Mouse (Mus musculus) C2C12 (cell line): Measurements from ENCODE around the gene Clstn2. TPM values are rescaled to one million over a fixed set of nuclear protein-coding genes. Genes with fewer than 3 reads are reported as not detected.

Experiments used
- H3K27me3 ChIP-seq: one replicate; pipeline ENCODE4 v1.6.1; 2011; ENCODE audit not compliant: control insufficient read depth, insufficient read depth, insufficient read length
- H3K36me3 ChIP-seq: one replicate; pipeline ENCODE4 v1.6.1; 2011; ENCODE audit not compliant: control insufficient read depth, insufficient read depth
- H3K4me3 ChIP-seq: one replicate; pipeline ENCODE4 v1.5.1; 2011; ENCODE audit warnings: mild to moderate bottlenecking, control low read depth; ENCODE audit not compliant: poor library complexity, insufficient read depth, severe bottlenecking
- H3K79me2 ChIP-seq: one replicate; pipeline ENCODE4 v1.6.1; 2011; ENCODE audit not compliant: control insufficient read depth, insufficient read depth
- H3K79me3 ChIP-seq: one replicate; pipeline ENCODE4 v1.6.1; 2011; ENCODE audit warnings: low read depth, control low read depth
- H3ac ChIP-seq: one replicate; pipeline ENCODE3; 2011; ENCODE audit warnings: low read depth; ENCODE audit not compliant: control insufficient read depth, insufficient read length
- CEBPB ChIP-seq: IDR thresholded peaks from one replicate; pipeline ENCODE4 v1.6.1; 2011; ENCODE audit warnings: low read depth, mild to moderate bottlenecking, control low read depth, moderate library complexity
- CTCF ChIP-seq: IDR thresholded peaks from one replicate; pipeline ENCODE4 v1.5.1; 2011; ENCODE audit not compliant: control insufficient read depth, insufficient read depth, insufficient read length
- FOSL1 ChIP-seq: IDR thresholded peaks from one replicate; pipeline ENCODE4 v1.8.0; 2011; ENCODE audit warnings: mild to moderate bottlenecking, low read length; ENCODE audit not compliant: poor library complexity, insufficient read depth, severe bottlenecking
- MAX ChIP-seq: IDR thresholded peaks from one replicate; pipeline ENCODE4 v1.6.1; 2011; ENCODE audit warnings: mild to moderate bottlenecking, control low read depth
- MYOD1 ChIP-seq: IDR thresholded peaks from one replicate; pipeline ENCODE4 v1.6.1; 2011; ENCODE audit warnings: low read depth; ENCODE audit not compliant: control insufficient read depth, insufficient read length
- MYOG ChIP-seq: IDR thresholded peaks from one replicate; pipeline ENCODE4 v1.6.1; 2011; ENCODE audit not compliant: control insufficient read depth, insufficient read length; ENCODE audit errors: extremely low read depth
- USF1 ChIP-seq: IDR thresholded peaks from one replicate; pipeline ENCODE4 v1.6.1; 2011; ENCODE audit warnings: low read depth, mild to moderate bottlenecking, control low read depth, moderate library complexity
- polyA plus RNA-seq: library from polyadenylated mRNA; unstranded; fragments of >200 nt; fragmentation: generic; extraction: Trizol; gene quantifications from one replicate; pipeline ENCODE4 v1.2.1, GENCODE M21; 2012; ENCODE audit warnings: missing spikeins

Gene Clstn2
- polyA plus RNA-seq, 1 experiment, result 0.01 TPM

GRCm38 (mm10) chr9:97679878-97680277, 353.1 kb downstream of the Clstn2 start:
- Histone ChIP-seq H3K79me3 (no peaks in the 10 kb centered on the region), H3K4me3 (no peak overlapping the region), H3K27me3 (no peaks in the 10 kb centered on the region), H3ac (no peak overlapping the region), H3K79me2 (no peaks in the 10 kb centered on the region), H3K36me3 (no peaks in the 10 kb centered on the region)
- TF ChIP-seq CEBPB (no peak), MYOD1 (no peak), FOSL1 (no peak), USF1 (no peak)

DNA sequence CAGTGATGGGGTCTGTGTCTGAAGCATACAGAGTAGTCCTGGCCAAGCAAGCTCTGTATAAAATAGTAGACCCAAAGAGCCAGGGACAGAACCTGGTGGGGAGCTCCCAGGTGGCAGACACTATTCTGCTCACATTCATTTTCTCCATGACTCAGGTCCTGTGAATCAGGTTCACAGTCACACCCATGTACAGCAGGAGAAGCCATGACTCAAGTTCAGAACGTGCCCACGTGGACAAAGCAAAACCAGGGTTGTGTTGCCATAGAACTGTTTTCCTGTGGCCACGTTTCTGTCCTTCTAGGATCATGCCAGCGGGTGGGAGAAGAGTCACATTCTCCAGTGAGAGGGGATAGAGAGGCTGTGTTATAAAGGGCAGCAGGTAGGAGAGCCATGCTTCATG, 353.9 kb downstream of the Clstn2 start:
- Histone ChIP-seq H3K36me3 (no peaks in the 10 kb centered on the region), H3ac (no peak overlapping the region), H3K79me2 (no peaks in the 10 kb centered on the region), H3K27me3 (no peaks in the 10 kb centered on the region), H3K79me3 (no peaks in the 10 kb centered on the region), H3K4me3 (no peak overlapping the region)
- no peak for TF ChIP-seq USF1
- TF ChIP-seq CEBPB, result no peak
- no peak for TF ChIP-seq MYOD1
- TF ChIP-seq MYOG, result no peak
- no peak for TF ChIP-seq FOSL1
- no peak for TF ChIP-seq CTCF
- no peak for TF ChIP-seq MAX

DNA sequence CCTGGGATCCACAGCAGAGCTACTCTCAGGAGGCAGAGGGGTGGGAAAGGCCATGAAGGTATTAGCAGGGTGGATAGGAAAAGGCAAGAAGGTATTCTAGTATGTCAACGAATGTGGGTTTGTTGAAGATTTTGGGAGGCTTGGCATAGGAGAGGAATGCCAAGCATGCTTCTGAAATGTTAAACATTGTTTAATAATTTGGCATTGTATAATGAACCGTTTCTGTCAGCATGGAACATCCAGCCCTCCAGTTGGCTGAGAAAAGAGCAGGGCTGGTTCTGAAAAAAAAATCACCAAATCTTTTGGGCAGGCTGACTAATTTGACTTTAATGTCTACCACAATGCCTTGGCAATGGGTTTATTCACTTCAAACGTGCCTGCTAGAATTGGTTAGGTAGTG, 355.9 kb downstream of the Clstn2 start:
- Histone ChIP-seq H3K4me3 (no peak overlapping the region), H3K79me2 (no peaks in the 10 kb centered on the region), H3K79me3 (no peaks in the 10 kb centered on the region), H3ac (no peak overlapping the region), H3K27me3 (no peaks in the 10 kb centered on the region), H3K36me3 (no peaks in the 10 kb centered on the region)
- no peak for TF ChIP-seq CTCF
- TF ChIP-seq CEBPB, result no peak
- no peak for TF ChIP-seq MYOG
- TF ChIP-seq MAX, result no peak
- no peak for TF ChIP-seq FOSL1
- no peak for TF ChIP-seq USF1
- no peak for TF ChIP-seq MYOD1

GRCm38 (mm10) chr9:97672681-97673080, 360.3 kb downstream of the Clstn2 start:
- Histone ChIP-seq H3K36me3 (no peaks in the 10 kb centered on the region), H3K79me2 (no peaks in the 10 kb centered on the region), H3ac (no peak overlapping the region), H3K79me3 (no peaks in the 10 kb centered on the region), H3K27me3 (no peaks in the 10 kb centered on the region), H3K4me3 (no peak overlapping the region)
- TF ChIP-seq MAX (no peak), CEBPB (no peak), USF1 (no peak), CTCF (no peak), FOSL1 (no peak), MYOD1 (no peak), MYOG (no peak)

GRCm38 (mm10) chr9:97672224-97672623, 360.8 kb downstream of the Clstn2 start:
- H3K27me3 ChIP-seq, result no peaks in the 10 kb centered on the region
- no peaks in the 10 kb centered on the region for H3K79me2 ChIP-seq
- no peaks in the 10 kb centered on the region for H3K79me3 ChIP-seq
- no peak overlapping the region for H3K4me3 ChIP-seq
- TF ChIP-seq MYOD1, result no peak
- TF ChIP-seq CEBPB, result no peak
- no peak for TF ChIP-seq MAX
- no peak for TF ChIP-seq FOSL1
- no peak for TF ChIP-seq CTCF
- no peak for TF ChIP-seq MYOG
- TF ChIP-seq USF1, result no peak
- no peak overlapping the region for H3ac ChIP-seq
- H3K36me3 ChIP-seq, result no peaks in the 10 kb centered on the region

- no peaks in the 10 kb centered on the region for H3K36me3 ChIP-seq
- H3K79me2 ChIP-seq, result no peaks in the 10 kb centered on the region
- H3K4me3 ChIP-seq, result no peak overlapping the region
- H3K27me3 ChIP-seq, result no peaks in the 10 kb centered on the region
- H3K79me3 ChIP-seq, result no peaks in the 10 kb centered on the region
- no peak overlapping the region for H3ac ChIP-seq
- no peak for TF ChIP-seq MAX
- TF ChIP-seq MYOG, result no peak
- no peak for TF ChIP-seq CEBPB
- TF ChIP-seq FOSL1, result no peak
- TF ChIP-seq USF1, result no peak
- TF ChIP-seq MYOD1, result no peak
These were observed 362.3 kb downstream of the Clstn2 start for GRCm38 (mm10) chr9:97670666-97671065.
